Mouse (Mus musculus) v-Abl transformed pro-B cells (cell line): ENCODE results near the gene Mepce.
"Not testable (repeated sequence)": the region's sequence is repeated elsewhere in the genome, so short reads cannot be mapped to it uniquely, and the experiment has no call there.

Experiments
- in situ Hi-C, 2 experiments: fragments of 400-800 bp; cut with MboI; formaldehyde crosslinking; loops; one replicate each; pipeline ENCODE4 v1.15.1; 2025; ENCODE audit not compliant: unreplicated experiment in 2 of 2

Mepce gene

GRCm38 (mm10) chr5:137768475-137768874, 19.0 kb downstream of the Mepce start:
- in situ Hi-C loops, result loop anchor here in 1 of 2 experiments (10.0 kb wide), 3 partner anchors 284 to 644 kb away; partner anchors contain the start of gene Slc12a9

DNA sequence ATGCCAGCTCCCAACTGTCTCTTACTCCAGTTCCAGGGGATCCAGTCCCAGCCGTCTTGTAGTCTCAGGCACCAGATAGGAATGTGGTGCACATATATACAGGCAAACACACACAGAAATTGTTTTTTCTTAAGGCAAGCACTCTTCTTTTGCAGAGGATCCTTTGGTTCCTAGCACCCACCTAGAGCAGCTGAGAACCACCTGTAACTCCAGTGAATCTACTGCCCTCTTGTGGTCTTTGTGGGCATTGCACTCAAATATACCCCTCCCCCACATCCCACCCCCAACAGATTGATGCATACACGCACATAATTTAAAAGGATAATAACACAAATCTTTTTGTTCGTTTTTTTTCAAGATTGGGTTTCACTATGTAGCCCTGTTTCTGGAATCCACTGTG, 21.2 kb downstream of the Mepce start:
- in situ Hi-C loops, result loop anchor here in 1 of 2 experiments (10.0 kb wide), 3 partner anchors 281 to 641 kb away; partner anchors contain the start of gene Slc12a9

DNA sequence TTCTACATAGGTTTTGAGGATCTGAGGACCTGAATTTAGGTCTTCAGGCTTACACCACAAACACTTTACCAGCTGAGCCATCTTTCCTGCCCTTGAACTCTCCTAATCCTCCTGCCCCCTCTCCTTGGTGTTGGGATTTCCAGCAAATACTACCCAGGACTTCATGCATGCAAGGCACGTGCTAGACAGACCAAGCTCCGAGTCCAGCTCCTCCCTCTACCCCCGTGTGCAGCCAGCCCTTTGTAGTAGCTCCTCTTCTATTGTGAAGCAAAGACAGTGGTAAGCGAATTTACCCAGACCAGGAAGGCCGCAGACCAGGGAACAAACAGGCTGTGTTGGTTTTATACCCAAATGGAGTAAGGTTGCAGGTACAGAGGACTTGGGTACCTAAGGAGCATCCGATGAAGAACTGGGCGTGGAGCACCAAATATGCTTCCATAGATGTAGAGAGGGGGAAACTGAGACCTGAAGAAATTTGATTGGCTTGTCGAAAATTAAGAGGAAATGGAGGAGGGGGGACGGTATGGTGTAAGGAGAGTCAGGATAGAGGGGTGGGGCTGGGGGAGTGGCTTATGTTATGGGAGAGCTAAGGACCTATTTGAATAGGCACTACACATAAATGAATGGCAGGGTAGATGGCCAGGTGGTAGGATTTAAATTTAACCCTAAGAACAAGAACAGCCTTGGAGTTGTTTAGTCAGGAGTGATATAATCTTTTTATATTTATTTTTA, 22.7 kb downstream of the Mepce start:
- in situ Hi-C loops, result loop anchor here (5.0 to 10.0 kb wide), 7 partner anchors 112 to 640 kb away; partner anchors contain the start of genes Gigyf1 (in 1 of the 2), Pop7 (in 1 of the 2) and Slc12a9 (in 1 of the 2)

DNA sequence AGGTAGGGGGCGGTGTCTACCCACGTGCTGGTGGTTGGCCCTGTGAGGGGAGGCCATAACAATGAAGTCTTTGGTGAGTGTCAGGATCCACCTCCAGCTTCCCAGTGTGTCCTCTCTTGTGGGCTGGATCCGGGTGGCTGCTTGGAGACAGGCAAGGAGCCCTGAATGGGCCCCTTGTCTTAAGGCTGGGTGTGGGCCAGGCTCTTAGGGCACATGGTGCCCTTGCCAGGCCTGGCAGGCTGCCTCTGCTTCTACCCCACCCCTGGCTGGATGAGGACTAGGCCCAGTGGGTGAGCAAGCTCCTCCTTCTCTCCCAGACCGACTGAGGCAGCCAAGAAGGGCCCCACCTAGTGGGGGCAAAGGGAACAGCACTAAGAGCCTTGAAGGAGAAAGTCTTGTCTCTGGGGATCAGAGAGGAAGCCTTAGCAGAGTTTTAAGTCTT, 27.5 kb downstream of the Mepce start:
- in situ Hi-C loops, result loop anchor here (5.0 to 10.0 kb wide), 7 partner anchors 108 to 635 kb away; partner anchors contain the start of genes Gigyf1 (in 1 of the 2), Pop7 (in 1 of the 2) and Slc12a9 (in 1 of the 2)

GRCm38 (mm10) chr5:137758921-137759534, 28.4 kb downstream of the Mepce start:
- in situ Hi-C loops, result no loop called here

GRCm38 (mm10) chr5:137757887-137758286, 29.6 kb downstream of the Mepce start:
- in situ Hi-C loops, result no loop called here

DNA sequence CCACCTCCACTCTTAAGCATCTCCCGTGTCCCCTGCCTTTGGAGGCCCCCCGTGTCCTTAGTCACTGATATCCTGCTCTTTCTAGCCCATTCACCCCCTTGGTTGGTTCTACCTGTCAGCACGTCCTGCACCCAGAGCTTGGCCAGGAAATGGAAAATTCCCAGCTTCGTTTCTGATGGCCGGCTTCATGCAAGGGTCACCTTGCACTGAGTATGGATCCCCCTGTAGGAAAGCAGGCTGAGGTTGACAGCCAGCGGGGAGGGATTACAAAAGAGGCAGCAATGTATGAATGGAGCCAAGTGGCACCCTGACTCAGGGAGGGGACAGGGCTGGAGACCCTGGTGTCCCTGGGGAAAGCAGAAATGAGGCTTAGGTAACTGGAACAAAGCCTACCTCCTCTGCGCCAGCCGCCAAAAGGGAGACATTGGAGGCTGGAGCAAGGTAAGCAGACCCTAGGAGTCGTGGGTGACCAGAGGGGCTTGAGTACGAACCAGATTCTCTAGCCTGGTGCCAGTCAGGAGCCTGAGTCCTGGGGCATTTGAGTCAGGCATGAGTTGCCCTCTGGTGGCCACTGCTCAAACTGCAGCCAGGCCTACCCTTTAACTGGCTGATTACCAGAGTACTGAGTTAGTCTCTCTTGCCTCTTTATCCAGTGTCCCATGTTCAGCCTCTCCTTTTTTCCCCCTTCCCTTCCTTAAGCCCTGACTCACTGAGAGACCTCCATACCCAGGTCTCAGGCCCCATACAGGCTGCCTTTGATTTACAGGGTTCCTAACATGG, 30.4 kb downstream of the Mepce start:
- in situ Hi-C loops, result no loop called here

DNA sequence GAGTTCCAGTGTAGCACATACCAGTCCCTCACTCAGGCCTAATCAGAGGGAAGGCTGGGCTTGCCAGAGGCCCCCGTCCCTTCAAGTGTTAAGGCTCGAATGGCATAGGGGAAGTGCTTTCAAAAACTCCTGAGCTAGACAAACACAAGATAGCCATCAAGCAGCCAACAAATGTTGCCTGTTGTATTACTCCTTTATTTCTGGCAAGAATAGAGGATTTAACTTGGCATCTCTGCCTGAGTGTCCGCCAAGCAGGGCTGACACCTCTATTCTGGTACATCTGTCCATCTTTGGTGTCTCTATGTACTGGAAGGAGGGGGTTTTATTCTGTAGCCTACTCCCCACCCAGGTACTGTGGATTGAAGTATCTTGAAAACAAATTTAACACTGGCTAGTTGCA, 31.3 kb downstream of the Mepce start:
- in situ Hi-C loops, result no loop called here

GRCm38 (mm10) chr5:137755425-137755824, 32.0 kb downstream of the Mepce start:
- in situ Hi-C loops, result no loop called here

- in situ Hi-C loops, result no loop called here
These were observed 34.2 kb downstream of the Mepce start for GRCm38 (mm10) chr5:137753111-137753832.

DNA sequence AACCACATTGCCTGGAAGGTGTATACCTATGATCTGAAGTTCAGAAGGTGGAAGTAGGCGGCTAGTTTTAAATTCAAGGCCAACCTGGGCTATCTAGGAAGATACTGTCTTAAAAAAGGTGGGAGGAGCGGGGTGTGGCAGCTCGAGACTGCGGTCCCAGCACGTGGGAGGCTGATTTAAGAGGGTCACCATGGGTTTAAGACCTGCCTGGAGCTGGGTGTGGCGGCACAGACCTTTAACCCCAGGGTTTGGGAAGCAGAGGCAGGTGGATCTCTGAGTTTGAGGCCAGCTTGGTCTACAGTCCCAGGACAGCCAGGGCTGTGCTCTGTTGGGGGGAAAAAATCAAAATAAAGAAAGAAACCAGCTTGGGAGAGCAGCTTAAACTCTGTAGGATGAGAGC, 35.5 kb downstream of the Mepce start:
- in situ Hi-C loops, result no loop called here

- in situ Hi-C loops, result no loop called here
These were observed 36.1 kb downstream of the Mepce start for GRCm38 (mm10) chr5:137751221-137751887.

DNA sequence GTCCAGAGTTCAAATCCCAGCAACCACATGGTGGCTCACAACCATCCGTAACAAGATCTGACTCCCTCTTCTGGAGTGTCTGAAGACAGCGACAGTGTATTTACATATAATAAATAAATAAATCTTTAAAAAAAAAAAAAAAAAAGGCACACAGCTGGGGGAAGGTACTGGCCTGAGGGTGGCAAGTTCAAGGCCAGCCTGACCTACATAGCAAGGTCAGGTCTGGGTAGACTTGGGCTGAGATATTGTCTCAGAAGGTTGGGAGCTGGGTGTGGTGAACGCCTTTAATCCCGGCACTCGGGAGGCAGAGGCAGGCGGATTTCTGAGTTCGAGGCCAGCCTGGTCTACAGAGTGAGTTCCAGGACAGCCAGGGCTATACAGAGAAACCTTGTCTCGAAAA, 37.2 kb downstream of the Mepce start:
- in situ Hi-C loops, result not testable (repeated sequence)

DNA sequence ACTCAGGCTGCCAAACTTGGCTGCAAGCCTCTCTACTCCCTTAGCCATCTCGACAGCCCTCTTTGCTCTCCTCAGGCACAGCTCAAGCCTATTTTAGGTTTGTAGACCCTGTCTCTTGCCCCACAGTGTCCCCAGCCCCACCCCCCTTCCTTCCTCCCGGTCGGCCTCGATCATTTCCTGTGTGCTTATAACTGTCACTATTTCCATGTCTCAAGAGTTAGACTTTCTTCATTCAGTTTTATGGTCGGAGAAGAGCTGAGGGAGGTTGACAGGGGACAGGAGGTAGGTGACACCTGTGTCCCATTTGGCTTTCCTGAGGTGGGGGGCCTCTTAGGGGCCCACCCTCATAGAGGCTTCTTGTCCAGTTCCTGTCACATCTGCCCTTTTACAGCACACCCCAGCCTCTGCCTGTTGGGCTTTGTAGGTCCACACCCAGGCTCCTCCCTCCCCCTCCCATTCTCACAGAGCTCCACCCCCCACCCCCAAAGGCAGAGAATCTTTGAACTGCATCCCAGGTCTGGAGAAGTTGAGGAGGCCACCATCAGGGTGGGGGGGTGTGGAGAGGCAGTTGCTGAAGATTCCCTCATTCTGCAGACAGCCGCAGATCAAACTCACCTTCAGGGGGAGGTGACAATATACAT, 38.1 kb downstream of the Mepce start:
- in situ Hi-C loops, result no loop called here

DNA sequence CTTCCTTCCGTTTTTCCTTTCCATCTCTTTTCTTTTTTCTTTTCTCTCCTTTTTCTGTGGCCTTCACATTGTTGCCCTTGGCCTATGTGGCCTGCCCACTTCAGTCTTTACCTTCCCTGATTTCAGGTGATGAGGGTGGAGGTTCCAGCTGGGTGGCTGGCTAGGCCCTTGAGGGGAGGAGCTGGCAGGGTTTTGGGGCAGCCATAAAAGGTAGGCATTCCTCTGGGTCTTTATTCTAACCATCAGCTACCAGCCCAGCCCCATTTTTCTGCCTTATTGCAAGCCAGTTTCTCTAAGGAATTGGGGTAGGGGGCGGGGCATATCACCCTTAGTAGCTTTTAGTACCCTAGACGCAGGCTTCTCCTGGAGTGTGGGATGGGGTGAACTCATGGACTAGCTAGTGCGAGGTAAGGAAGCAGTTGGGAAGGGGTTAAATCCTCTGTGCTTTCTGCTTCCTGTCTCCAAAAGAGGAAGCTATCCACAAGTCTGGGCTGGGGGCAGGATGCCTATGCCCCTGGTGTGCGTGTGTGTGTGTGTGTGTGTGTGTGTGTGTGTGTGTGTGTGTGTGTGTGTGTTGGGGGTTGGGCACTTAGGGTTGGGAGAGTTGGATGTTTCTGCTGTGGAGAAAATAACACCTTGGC, 39.2 kb downstream of the Mepce start:
- in situ Hi-C loops, result no loop called here

- in situ Hi-C loops, result no loop called here
These were observed 40.0 kb downstream of the Mepce start for GRCm38 (mm10) chr5:137747326-137747961.

GRCm38 (mm10) chr5:137746851-137747325, 40.6 kb downstream of the Mepce start:
- in situ Hi-C loops, result no loop called here

- in situ Hi-C loops, result no loop called here
These were observed 41.1 kb downstream of the Mepce start for GRCm38 (mm10) chr5:137746282-137746850.
